Mouse (Mus musculus): Measurements from ENCODE around the gene Nom1. TPM values are rescaled to one million over a fixed set of nuclear protein-coding genes. Genes with fewer than 3 reads are reported as not detected.

Nom1 gene
- polyA plus RNA-seq, 1 experiment, result 6.7 TPM

DNA sequence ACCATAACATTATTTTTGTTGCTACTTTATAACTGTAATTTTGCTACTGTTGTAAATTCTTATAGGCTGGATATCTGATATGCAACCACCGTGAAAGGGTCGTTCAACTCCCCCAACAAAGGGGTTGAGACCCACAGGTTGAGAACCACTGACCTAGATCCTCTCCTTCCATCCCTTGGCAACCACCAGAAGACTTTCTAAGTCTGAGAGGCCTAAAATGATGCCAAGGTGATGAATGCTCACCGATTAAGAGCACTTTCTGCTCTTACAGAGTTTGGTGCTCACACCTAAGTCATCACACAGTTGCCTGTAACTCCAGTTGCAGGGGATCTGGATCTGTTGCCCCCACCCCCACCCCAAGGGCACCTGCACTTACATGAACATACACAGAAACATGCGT lies 35.0 kb downstream of the Nom1 start:
- WGBS, result 43% methylated on average over 4 of the region's 4 CpGs
- no peak for DNase-seq (ENCODE audit: low read depth, low spot score)

DNA sequence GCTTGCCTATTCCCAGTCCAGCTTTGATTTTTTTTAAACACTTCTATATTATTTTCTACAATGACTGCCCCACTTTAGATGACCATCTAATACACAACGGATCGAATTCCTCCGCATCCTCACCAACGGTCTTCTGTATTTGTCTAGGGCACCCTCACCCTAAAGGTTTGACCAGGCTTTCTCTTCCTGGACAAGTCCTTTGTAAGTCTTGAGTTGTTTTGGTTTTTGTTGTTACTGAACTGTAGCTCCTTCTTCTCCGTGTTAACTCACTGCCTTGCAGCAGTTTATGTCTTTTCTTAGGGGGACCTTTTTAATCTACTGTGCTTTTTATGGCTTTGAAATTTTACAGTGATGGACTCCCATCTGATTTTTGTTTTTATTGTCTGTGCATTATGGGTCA lies 35.8 kb downstream of the Nom1 start:
- WGBS, result 52% methylated on average over 5 of the region's 5 CpGs
- no peak for DNase-seq (ENCODE audit: low read depth, low spot score)

DNA sequence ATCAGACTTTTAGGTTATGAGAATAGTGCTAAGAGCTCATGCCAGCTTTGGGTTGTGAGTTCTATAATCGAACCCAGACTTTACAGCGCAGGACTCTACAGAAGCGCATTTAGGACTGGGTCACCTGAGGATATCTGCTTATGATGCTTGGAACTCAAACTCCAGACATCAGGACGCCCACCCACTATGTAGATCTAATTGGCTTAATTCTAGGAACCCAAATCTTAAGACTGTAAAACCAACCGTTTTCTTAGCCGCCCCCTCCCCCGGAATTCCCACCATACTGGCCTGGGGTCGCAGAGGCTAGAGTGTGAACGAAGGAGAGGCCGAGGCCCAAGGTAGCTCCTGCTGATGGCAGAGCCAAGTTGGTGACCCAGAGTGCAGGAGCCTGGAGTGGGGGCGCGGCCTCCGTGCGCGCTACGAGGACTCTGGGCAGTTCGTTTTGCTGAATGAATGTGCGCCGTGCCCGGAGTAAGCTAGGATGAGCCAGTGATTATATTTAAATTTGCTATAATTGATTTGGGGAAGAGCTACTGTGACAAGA lies 36.5 kb downstream of the Nom1 start:
- 52% methylated on average over 20 of the region's 20 CpGs for WGBS
- no peak for DNase-seq (ENCODE audit: low read depth, low spot score)

DNA sequence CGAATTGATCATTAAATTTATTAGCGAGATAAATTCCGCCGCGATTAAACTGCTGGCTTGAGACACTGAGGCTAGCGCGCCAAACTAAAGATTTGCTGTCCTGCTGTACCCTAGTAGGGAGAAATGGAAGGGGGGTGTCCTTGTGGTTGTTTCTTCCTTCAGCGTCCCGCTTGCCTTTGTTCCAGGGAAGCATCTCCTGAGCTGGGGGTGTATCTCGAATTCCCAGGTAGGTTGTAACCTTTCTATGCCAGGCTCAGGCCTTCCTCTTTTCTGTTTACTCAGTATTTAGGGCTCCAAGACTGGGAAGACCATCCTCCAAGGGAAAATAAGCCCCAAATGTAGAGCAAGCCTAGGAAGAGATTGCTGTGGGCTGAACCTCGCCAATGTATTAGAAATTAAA lies 36.9 kb downstream of the Nom1 start:
- WGBS, result 51% methylated on average over 11 of the region's 11 CpGs
- DNase-seq (ENCODE audit: low read depth, low spot score), result no peak

DNA sequence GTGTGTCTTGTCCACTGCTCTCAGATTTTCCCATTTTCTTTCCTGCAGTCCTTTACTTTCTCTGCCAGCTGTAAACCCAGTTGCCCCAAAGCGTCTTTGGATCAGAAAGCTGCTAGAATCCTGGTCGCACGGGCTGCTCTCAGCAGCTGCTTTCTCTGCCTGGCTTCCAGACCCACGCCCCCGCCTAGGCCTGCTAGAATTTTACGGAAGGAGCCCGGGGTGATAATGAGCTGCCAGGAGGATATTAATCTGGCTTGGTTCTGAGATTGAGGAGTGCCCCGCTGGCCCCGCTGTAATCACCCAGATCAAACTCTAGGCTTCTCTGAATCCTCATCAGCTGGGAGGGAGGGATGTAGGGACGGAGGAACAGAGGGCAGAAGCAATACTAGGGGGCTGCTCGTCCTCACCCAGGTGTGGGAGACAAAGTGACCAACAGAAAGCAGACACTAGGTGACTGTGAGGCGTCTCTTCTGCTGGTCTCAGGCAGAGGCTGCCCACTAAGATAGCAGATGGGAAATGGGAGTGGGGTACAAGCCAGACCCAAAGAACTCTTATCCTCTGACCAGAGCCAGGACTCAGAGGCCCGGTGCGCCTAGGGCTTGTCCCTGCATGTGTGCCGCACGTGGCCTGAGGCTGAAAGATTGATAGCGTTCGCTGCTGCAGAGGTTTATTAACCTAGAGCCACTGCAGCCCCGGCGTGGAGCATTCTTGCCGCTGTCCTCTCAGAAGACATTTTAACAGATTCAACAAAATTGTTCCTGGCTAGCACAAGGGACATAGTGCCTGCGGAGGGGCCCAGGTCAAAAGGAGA lies 37.6 kb downstream of the Nom1 start:
- no peak for DNase-seq (ENCODE audit: low read depth, low spot score)
- 36% methylated on average over 22 of the region's 22 CpGs for WGBS

DNA sequence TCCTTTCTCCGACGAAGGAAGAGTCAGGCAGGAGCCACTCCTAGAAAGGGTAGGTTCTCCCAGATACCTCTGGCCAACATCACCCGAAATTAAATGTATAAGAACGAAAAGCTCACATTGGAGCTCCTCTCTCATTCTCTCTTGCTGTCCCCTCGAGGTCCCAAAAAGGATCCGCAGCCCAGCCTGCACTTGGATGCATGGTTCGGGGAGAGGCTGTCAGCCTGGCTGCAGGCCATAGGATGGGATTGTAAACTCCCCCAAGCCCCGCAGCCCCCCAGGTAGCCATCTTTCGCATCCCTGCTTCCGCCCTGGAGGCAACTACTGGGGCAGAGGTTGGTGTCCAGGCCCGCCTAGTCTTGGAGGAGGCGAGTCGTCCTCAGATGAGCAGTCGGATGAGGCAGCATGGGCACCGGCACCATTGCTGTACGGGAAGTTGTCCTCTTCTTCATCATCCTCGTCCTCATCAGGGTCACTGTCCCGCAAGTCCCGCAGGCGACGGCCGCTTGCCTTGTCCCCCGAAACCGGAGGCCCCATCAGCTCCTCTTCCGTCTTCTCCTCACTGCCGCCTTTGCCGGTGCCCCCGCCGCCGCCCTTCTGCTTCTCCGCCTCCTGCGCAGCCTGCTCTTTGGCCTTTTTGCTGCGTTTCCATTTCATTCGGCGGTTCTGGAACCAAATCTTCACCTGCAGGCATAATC lies 39.2 kb downstream of the Nom1 start:
- DNase-seq (ENCODE audit: low read depth, low spot score), result no peak
- whole genome bisulfite sequencing, result 44% methylated on average over 35 of the region's 35 CpGs

DNA sequence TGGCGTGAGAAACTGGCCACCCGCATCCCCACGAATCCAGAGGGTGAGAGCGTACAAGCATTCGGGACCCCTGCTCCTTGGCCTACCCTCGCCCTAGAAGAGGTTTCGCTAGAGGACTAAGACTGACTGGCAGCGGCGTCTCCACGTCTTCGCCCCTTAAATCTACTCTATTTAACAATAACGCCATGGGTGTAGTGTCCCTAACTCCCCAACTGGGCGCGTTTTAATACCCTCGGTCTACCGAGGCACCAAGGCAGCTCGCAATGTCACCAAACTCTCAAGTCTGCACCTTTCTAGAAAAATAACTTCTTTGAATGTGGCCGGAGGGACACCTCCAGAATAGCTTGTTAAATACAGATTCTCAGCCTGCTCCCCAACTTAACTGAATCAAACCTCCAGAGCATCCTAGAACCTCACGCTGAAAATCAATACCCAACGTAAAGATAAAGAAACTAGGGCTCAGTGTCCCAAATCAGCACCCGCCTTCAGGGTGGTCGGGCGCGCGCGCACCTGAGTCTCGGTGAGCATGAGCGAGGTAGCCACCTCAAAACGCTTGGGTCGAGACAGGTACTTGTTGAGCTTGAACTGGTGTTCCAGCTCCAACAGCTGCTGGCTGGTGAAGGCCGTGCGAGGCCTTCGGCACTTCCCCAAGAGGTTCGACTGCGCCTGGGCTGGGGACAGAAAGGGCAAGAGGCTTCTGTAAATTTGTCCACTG lies 39.9 kb downstream of the Nom1 start:
- 43% methylated on average over 35 of the region's 35 CpGs for WGBS

DNA sequence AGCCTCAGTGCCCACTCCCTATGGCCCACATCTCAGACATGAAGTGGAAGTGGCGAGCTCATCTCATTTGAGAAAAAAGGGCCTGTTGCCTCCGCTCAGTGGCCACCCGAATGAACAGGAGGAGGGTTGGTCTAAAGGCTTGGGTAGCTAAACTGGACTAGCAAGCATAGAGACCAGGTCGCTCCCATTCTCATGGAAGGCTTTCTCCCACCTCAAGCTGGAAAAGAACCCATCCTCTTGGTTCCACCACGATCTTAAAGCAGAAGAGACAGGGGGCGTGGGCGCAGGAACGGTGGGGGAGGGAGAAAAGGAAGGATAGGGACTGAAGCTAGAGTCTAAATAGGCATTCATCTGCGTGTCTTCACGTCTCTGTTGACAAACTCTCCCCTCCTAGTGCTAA lies 40.6 kb downstream of the Nom1 start:
- 32% methylated on average over 10 of the region's 10 CpGs for WGBS
- DNase-seq (ENCODE audit: low read depth, low spot score), result no peak

More for the DNA sequence above, 39.9 kb downstream of the Nom1 start:
- no peak for DNase-seq (ENCODE audit: low read depth, low spot score)

DNA sequence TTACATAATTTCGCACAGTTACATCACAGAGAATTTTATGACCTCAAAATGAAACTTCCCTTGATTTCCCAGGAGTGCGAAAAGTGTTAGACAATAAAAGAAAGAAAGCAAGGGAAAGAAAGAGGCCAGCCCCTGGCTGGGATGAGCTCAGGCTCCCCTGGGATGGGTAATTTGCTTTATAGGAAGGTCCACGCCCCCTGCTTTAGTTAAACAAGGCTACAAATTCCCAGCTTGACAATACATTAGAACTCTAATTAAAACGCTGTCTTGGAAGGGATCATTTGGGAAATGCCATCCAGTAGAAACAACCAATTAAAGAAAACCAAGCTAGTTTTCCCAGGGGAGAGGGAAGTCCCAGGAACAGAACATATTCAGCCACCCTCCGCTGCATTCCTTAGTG lies 41.1 kb downstream of the Nom1 start:
- 20% methylated on average over 5 of the region's 5 CpGs for WGBS
- DNase-seq (ENCODE audit: low read depth, low spot score), result no peak

DNA sequence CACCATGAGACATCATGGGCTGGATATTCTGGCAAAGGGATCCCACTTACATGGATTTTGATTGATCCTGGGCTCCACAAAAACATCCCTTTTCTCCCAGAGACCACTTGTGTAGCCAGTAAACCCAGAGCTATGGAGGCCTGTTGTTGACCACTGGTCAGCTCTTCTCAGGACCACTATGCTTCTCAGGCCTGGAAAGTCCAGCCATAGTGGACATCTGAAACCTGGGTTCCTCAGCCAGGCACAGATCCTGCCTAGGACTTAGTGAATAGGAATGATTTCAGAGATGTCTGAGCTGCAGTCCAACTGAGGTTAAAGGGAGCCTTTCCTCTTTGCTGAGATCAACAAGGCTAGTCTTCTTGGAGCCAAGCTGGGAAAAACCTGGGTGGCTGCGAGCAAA lies 41.6 kb downstream of the Nom1 start:
- no peak for DNase-seq (ENCODE audit: low read depth, low spot score)
- WGBS, result 27% methylated on average over 1 of the region's 1 CpGs

DNA sequence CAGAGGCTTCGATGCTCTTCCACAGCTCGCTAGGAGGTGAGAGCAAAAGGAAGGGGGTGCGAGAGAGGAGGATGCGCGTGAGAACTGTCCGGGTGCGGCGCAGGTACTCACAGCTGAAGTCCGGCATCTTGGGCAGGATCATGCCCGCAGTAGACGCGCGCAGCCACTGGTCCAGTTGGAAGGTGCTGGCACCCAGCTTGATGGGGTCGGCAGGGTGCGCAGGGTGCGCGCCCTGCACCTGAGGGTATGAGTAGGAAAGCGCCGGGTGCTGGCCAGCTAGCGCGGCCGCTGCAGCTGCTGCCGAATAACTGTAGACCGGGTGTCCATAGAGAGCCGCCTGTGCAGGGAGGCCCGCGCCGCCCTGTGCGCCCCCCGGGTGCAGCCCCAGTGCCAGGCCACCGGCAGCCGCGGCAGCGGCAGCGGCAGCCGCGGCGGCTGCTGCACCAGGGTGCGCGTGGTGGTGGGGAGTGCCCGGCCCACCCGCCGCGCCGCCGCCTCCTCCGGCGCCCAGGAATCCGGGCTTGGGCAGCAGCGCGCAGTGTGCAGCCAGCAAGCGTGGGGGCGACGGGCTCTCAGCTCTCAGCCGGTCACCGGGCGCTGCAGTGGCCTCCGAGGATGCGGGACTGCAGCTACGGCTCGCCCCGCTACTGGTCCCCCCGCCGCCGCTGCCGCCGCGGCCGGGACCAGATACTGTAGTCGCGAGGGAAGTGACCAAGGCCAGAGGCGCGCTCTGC lies 43.2 kb downstream of the Nom1 start:
- DNase-seq (ENCODE audit: low read depth, low spot score), result no peak
- WGBS, result 1% methylated on average over 70 of the region's 73 CpGs

DNA sequence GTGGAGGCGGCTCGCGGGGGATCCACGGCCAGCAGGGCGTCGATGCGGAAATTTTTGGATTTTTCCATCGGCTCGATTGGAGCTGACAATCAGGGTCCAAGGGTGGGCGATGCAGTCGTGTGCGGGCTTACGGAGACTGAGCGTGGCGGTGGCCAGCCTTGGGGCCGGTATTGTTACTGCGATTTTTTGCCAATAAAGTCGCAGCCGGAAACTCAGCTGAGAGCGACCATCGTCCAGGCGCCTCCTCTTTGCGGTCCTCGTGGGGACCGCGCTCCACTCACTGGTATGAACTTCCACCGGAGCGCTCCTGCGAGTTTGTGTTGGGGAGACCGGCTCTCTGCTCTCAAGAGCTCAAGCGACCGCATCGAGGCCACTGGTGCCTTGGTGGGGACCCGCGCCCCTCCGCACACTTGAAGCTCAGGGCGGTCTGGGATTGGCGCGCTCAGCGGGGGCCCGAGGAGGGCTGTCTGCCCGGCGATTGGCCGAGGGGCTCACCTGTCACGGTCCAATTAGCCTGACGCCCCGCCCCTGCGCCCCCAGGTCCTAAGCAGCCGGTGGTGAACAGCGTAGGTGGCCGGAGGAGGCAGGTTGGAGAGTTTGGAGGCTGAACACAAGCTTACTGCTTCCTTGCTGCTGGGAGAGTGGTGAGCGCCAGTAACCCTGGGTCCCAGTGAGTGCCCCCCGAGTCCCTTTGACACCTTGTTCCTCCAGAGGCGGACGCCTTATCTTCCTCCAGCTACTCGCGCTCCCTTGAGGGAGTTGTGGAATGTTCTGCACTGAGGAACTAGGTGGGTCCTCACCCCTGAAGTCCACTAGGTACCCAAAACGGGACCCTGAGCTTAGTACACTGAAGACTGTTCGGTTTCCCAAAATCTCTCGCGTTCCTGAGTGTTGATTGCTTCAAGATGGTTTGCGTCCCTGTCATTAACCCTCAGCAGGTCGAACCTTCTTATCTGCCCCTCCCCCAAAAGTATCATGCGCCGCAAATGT lies 44.0 kb downstream of the Nom1 start, which contains the start of gene Mnx1:
Gene Mnx1, minus strand, starts transcription at position 263 of the 990 bp plus-strand sequence.
- DNase-seq (ENCODE audit: low read depth, low spot score), result no peak
- 1% methylated on average over 65 of the region's 65 CpGs for WGBS

DNA sequence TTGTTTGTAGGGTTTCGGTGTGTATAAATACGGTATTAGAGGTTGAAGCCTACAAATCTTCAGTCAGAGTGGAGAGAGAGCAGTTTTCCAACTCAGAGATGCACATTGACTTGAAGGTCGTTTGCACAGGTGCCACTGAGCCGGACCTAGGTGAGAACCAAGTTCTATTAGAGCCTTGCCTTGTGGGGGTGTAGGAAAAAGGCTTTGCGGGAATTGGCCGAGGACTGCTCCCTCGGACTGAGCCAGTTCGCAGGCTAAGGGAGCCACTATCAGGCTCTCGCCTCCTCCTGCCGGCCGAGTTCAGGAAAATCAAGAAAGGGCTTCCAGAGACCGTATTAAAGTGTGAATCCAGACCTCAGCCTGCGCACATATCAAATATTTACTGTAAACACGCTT lies 44.7 kb downstream of the Nom1 start:
- WGBS, result under 1% methylated on average over 14 of the region's 14 CpGs
- DNase-seq (ENCODE audit: low read depth, low spot score), result no peak

DNA sequence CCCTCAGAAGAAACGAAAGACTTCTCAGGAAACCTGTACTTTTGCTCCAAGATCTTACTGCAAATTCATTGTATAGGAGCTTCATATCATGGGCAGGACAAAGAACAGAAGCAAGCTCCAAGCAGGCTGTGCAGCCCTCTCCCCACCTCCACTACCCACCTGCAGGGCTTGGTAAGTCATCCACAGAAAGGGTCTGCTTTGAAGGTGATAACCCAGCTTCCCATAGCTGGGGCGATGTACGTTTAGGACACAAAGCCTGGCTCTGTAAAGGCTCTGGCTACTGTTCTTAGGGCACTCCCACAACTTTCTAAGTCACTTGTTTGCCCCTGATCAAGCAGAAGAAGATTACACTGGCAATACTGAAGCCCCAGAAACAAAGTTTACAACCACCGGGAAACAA lies 49.3 kb downstream of the Nom1 start:
- 41% methylated on average over 4 of the region's 4 CpGs for WGBS
- no peak for DNase-seq (ENCODE audit: low read depth, low spot score)

DNA sequence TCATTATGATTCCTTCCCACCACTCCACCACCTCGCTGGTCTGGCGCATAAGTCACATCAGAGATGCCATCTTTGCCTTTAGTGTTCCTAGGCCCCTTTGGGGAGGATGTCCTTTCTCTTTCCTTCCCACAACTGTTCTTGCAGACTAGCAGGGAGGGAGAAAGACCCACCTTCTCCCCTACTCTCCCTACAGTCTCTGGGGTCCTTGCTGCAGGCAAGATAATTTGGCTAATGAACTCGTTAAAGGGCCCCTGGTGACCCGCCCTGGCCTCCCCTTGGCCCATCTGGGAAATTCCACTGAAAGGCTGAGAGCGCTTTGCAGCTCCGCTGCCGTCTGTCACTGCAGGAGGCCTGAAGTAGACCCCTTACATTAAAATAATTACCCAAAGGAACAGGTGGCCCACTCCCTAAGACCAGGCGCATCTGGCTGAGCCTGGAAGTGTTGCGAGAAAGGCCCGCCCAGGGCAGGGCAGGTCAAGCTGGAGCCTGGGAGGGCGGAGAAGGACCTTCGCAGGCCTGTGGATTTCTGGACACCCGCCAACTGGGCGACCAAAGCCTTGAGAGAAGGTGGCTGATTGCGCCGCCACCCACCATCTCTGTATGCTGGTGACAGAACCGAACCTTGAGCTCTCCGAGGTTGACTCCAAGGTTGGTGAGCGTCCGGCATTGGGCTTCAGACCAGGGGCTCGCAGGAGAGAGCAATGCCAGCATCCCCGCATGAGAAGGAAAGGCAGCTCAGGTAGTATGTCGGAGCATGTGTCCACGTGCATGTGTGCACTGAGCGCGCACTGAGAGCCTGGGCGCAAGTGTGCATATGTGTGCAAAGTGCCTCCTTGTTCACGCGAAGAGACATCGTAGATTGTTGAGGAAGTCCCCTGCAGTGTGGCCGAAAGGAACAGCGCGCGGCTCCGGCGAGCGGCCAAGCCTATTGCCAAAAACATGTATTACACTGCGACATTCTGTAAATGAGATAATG lies 50.8 kb downstream of the Nom1 start:
- no peak for DNase-seq (ENCODE audit: low read depth, low spot score)
- WGBS, result 17% methylated on average over 38 of the region's 38 CpGs

DNA sequence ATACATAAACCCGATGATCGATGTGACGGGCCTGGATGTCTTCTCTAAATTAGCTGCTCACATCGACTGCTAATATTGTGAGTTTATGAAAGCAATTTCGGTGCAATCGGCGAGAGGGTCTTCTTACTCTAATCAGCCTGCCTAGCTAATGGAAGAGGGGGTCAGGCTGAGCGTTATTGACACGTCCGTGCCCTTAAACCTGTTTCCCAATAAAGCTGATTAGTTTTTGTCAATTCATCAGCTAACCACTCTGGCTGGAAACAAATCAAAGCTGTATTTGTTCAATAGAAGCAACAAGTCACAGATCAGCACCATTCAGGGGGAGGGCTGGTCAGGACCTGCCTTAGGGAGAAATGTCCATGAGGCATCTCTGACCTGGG lies 51.5 kb downstream of the Nom1 start:
- DNase-seq (ENCODE audit: low read depth, low spot score), result no peak
- WGBS, result 14% methylated on average over 10 of the region's 10 CpGs

DNA sequence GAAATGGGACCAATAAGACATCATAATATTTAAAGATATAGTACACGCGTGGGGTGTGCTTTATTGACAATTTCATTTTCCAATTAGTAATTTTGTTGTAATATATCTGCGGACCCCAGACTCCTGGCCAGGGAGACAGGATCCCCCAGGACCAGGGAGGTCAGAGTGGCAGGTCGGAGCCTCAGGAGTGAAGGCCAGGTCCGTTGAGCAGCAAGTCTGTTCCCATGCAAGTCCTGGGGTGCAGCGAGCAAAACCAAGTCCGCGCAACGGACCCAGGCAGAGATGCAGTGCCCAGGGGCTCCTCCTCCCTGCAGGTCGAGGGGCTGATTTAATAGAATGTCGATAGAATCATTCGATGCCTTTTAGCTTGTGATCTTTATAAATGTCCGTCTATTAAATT lies 52.9 kb downstream of the Nom1 start:
- WGBS, result 49% methylated on average over 13 of the region's 13 CpGs
- DNase-seq (ENCODE audit: low read depth, low spot score), result no peak

All from large intestine, adult 2 months (tissue).